Mouse (Mus musculus) mesoderm, embryonic 11.5 days (tissue): ENCODE results near the gene Dyx1c1.

ENCODE experiments used
- DNase-seq: peaks from one replicate; pipeline ENCODE4 v3.0.0-alpha.2; 2012; ENCODE audit warnings: low read depth, low spot score

Dyx1c1 gene

DNA sequence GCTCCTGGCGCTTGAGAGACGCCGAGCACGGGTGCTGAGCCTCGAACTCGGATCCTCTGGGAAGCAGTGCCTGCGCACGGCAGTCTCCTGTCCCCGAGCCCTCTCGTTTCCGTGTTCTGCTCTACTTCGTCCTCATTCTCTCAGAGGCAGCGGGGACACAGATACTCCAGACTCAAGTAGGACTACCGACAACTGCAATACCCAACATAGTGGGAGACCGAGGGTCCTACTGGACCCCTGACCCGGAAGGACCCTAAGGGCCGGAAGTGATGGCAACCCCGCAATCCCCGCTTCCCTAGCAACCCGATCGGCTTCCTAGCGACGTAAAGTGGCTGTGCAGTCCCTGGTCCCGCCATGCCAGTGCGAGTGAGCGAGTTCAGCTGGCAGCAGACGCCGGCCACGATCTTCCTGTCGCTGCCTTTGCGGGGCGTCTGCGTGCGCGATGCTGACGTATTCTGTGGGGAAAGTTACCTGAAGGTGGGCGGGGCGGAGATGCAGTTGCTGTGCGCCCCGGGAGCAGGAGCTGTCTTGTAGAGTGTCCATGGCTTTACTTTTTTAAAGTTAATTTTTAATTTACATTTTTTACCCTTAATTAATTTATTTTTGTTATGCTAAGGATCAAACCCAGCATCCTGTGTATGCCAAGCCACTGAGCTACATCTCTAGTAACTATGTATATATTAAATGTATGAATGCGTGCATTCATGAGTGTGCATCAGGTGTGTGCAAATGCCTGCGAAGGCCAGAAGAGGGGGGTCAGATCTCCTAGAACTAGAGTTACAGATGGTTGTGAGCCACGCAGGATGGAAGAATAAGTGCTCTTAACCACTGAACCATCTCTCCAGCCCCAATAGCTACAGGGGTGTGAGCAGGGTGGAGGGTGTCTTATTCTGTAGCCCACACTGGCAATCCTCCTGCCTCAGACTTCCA, at the start of gene Dyx1c1, which contains the start of gene Gm44503:
TSS of gene Dyx1c1 (plus strand) at position 265 of the 930 bp plus-strand sequence.
TSS of gene Gm44503 (plus strand) at position 332 of the 930 bp plus-strand sequence.
- DNase-seq = peak; percentile 90

DNA sequence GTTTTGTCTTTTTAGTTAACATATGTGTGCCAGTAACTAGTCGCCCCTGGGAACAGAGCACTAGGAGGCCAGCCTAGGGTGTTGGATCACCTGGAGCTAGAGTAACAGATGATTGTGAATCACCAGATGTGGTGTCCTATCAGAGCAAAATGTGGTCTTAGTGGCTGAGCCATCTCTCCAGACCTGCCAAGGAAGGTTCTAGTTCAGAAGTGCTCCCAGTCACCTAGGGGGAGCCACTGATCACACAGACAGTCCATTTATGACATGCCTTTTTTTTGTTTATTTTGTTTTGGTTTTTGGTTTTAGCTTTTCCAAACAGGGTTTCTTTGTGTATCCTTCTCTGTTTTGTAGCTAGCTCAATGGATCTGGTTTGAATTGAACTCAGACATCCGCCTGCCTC, 47.2 kb upstream of the Dyx1c1 start:
- no peak for DNase-seq

DNA sequence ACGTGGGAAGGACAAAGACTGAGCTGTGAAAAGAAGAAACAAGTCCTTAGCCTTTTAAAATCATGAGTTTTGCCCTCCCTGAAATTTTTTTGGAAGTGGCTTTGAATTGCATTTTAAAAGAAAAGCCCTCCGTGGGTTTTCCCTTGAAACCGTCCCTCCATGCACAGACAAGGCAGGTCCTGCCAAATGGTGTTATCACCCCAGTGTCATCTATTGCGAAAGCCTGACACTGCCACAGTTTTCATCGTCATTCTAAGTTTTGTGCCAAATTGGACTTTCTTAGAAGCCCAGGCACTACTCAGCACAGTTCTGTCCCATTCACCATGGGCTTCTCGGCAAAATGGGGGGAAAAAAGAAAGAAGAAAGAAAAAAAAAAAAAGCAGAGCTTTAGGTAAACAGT, 45.0 kb upstream of the Dyx1c1 start:
- no peak for DNase-seq

DNA sequence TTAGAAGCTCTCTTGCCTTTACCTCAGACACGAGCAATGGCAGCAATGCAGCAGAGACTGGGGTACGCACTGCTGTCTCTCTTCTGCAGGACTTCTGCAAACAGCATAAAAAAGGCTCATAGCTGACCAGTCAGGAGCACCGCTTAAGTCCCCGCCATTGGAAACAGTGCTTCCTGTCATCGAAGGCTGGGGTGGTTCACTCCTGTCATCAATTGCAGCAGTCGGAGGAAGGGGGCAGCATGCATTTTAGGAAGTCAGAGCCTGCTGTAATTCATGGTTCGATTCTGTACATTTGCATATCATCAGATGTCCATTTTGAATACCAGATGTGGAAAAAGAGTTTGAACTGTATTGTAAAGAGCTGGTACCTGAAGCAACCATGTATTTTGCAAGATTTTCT, 42.9 kb upstream of the Dyx1c1 start:
- no peak for DNase-seq

DNA sequence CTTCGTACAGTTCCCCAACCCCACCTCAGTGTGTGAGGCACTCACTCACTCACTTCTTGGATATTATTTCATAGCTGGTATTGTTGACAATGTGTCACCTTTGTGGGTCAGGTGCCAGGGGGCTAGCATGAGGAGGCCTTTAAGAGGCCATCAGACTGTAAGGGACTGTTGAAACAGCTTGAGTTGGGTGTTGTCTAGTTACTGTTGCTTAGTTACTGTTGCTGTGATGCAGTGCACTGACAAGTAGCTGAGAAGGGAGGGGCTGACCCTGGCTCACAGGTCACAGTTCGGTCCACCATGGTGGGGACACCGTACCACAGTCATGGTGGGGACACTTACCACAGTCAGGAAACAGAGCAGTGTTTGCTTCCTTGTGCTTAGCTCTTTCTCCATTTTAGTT, 35.5 kb upstream of the Dyx1c1 start:
- DNase-seq = no peak

DNA sequence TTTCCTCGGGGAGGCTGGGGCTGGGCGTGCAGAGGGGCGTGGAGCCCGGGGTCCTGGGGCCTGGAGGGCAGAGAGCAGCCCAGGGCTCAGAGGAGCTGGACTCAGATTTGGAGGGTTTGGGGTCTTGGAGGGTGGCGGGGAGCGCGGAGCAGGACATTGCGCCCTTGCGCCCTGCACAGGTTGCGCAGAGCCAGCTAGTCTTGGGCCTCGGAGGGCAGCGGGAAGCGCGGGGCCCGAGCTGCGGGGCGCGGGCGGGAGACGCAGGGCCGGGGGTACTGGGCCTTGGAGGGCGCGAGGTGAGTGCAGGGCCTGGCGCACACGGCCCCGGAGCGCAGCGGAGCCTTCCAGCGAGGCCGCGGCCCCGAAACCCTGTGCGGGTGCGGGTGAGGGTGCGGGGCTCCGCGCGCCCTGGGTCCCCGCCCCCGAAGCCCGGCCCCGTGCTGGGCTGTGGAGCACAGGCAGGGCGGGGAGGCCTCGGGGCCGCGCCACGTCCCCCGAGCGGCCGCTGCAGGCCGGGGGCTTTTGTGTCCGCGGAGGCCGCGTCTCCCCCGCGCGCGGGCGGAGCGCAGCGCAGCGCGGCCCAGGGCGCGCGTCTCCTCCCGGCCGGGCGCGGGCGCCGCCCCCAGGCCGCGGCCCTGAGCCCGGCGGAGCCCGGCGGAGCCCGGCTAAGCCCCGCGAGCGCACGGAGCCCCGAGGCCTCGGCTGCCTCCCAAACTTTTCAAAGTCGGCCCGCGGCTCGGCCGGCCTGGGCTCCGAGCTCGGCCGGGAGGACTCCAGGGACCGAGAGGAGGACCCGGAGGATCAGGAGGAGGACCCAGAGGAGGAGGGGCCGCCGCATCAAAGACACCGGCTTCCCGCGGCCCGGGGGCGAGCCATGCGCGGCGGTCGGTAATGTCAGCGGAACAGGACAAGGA, 33.3 kb upstream of the Dyx1c1 start, which contains the start of gene Pygo1:
TSS of gene Pygo1 (plus strand) at position 625 of the 914 bp plus-strand sequence.
- DNase-seq = peak; percentile 68

DNA sequence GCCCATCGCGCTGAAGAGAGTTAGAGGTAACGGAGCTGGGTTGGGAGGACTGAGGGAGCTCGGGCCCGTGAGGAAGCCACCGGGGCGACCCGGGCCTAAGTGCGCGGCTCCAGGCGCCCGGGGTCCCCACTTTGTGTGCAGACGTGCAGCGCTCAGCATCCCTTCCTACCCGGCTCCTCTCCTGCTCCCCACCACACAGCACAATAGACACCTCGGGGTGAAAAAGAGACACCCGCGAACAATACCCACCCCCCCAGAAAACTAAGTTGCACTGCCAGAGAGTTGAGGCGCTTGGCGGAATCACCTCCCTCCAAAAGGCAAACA, 32.7 kb upstream of the Dyx1c1 start:
- DNase-seq = no peak

DNA sequence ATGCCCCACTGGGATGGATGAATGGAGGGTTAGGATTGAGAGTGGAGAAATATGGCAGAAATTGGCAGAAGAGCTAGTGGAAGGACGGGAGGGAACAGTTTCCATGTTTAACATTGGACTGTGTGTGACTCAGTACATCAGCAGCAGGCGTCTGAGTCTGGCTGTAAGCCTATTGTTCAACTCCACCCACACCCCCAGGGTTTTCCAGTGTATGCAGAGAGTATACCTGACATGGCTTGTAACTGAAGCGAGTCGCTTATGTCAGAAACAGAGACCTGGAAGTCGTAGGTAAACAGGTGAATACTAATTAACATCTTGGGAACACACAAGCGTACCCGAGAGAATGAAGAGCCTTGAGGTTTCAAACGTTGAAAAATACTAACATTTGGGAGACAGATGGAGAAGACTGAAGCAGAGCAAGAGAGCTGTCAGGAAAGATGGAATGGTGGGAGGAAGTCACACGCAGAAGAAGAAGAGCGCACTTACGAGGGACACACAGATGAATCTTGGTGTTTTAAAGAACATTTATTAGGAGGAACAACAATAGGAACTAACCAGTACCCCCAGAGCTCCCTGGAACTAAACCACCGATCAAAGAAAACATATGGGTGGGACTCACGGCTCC, 27.3 kb upstream of the Dyx1c1 start:
- DNase-seq = no peak

DNA sequence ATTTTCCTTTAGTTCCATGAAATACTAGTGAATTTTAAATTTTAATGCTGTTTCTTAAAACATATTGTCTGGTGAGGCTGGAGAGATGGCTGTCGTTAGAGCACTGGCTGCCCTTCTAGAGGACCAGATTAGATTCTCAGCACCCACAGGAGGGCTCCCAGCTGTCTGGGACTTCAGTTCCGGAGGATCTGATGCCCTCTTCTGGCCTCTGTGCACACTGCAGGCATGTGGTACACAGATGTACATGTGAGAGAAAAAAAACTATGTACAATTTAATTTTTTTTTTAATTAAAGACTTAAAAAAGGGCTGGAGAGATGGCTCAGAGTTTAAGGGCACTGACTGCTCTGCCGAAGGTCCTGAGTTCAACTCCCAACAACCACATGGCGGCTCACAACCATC, 23.3 kb upstream of the Dyx1c1 start:
- no peak for DNase-seq

DNA sequence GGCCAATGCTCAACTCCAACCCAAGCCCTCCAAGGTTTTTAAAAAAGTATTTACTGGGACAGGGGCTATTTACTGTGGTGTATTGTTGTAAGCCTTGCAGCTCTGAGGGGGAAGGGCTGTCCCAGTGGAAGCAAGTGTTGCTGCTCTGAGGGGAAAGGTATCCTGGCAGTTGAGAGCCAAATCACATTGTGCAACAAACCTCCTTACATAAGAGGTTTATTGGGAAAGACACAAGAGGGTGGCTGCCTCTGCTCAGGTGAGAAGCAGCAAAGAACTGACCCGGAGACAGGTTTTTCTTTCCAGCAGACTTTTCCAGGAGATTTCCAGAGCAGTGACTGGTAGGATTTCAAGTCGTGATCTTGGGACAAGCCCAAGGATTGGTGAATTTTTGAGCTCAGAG, 22.3 kb upstream of the Dyx1c1 start:
- no peak for DNase-seq

DNA sequence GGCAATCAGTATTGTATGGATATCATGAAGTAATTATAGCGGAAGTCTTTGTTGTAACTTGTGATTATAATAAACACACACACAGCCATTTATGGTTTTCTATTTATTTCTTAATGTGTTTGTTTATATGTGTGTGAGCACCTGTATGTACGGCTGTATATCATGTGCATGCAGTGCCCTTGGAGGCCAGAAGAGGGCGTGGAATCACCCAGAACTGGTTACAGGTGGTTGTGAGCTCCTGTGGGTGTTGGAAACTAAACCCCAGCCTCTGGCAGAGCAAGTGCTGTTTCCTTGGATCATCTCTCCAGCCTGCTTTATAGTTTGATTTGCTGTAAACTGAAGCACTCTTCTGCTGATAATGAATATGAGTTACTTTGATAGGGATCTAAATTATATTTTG, 15.2 kb upstream of the Dyx1c1 start:
- no peak for DNase-seq

DNA sequence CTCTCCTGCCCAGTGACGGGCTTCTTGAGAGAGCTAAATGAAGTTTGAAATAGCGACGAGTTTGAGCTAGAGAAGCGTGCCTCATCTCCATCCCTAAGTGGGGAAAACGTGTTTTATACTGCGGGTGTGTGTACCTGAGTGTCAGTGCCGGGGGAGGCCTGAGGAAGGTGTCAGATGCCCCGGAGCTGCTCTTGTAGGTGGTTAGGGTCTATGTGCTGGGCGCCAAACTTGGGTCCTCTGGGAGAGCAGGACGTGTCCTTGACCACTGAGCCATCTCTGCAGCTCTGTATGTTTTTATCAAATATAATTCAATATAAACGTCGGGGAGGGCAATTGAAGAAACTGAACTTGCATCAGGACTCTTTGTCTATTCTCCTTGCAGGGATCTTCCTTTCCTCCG, 14.3 kb upstream of the Dyx1c1 start:
- no peak for DNase-seq

DNA sequence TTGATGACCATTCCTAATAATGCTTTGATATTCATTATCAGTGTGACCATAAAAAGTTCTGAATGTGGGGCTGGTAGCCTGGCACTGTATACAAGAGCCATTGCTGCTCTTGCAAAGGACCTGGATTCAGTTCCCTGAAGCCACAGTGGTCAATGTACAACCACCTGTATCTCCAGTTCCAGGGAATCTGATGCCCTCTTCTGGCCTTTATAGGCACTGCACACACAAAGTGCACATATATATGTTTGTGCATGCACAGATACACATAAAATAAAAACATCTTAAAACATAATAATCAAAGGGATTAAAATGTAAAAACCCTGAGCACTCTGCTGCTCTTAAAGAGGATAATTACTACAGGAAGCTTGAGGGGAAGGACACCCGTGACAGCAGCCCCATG, 11.6 kb upstream of the Dyx1c1 start:
- DNase-seq = no peak

DNA sequence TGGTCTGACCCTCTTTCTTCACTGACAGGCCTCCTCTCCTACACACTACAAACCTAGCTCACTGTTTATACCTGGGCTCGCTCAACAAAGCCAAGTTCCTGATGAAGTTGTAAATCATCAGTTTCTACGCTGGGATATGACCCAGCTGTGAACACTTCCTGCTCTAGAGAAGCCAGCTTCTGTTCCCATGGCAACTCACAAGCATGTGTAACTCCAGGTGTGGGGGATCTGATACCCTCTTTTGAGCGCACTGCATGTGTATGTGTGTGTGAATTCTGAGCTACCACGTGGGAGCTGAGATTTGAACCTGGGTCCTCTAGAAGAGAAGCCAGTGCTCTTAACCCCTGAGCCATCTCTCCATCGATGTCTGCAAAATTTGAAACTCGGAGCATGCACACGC, 9.0 kb upstream of the Dyx1c1 start:
- DNase-seq = peak; percentile 60

DNA sequence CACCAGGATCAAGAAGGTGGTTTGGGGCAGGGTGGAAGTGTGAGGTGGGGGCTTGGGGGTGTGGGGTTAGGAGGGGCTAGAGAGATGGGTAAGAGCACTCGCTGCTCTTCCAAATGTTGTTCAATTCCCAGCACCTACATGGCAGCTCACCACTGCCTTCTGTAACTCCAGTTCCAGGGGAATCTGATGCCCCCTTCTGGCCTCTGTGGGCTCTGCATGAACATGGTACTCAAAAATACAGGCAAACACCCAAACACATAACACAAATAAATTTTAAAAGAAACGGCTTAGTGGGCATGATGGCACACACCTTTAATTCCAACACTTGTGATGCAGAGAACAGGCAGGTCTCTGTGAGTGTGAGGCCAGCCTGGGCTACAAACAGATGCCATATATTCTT, 3.8 kb upstream of the Dyx1c1 start:
- peak; percentile 41 for DNase-seq

DNA sequence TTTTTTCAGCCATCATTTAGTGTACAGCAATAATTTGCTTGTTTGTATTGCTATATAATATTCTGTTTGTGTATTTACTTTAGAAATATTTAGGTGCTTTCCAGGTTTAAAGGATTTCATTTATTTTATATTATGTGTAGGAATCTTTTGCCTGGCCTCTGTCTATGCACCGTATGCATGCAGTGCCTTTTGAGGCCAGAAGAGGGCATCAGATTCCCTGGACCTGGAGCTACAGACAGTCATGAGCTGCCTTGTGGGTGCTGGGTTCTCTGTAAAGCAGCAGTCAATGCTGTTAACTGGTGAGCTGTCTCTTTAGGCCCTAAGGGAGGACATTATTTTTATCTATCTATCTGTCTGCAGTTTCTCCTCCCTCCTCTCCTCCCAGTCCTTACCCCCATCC, 3.0 kb upstream of the Dyx1c1 start:
- peak; percentile 68 for DNase-seq

DNA sequence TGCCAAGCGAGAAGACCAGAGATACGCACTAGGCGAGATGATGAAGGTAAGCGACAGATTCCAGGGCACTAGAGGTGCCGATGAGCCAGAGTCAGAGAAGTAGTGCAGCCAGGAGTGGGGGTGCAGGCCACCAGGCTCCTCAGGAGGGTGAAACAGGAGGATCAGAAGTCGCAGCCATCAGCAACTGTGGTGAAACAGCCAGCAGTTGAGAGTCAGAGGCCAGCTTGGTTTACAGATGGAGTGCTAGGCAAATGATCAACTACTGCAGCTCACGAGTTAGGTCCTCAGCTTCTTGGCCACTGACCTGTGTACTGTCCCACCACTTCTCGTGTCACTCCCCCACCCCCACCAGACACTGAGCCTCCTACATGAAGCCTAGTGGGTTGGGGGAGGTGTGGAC, 2.8 kb downstream of the Dyx1c1 start:
- no peak for DNase-seq

DNA sequence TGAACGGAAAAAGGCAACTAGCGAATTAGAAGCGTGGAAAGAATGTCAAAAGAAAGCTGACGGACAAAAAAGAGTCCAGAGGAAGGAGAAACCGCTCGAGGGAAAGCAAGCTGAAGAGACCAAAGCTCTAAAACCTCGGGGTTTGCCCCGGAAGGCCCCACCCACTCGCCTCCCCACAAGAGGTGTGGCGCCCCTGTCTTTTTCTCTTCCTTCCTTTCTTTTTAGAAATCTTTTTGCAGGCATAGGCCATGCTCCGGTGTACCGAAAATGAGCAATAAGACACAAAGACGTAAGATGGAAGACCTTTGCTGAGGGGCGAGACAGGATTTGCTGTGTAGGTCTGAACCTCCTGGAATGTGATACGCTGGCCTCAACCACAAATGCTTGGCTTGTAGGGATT, 3.4 kb downstream of the Dyx1c1 start:
- no peak for DNase-seq

DNA sequence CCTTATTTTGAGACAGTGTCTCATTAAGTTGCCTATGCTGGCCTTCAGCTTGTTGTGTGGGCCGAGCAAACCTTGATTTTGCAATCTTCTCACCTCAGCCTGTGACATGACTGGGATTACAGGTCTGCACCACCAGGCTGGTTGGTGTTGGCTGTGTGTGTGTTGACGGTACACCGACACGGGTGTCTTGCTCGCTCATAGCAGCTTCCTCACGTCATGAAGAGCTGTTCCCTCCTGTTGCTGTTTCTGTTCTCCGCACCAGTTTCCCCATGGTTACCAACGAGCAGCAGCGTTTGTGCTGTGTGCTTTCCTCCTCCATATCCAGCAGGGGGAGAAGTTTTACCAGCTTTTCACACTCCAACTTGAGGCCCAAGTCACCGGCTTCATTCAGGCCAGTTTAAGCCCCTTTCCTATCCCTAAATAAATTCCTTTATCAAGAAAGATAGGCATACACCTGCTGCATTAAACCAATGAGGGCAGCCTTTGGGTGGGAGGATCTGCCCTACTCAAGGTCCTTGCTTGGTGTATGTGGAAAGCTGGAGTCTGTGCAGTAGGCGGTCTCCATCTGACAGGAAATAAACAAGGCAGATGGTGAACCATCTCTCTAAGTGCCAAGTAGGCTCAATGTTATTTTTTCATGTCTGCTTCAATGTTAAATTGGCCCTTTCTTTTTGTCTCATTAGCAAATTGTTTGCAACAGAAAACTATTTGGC, 9.9 kb downstream of the Dyx1c1 start:
- peak; percentile 60 for DNase-seq

DNA sequence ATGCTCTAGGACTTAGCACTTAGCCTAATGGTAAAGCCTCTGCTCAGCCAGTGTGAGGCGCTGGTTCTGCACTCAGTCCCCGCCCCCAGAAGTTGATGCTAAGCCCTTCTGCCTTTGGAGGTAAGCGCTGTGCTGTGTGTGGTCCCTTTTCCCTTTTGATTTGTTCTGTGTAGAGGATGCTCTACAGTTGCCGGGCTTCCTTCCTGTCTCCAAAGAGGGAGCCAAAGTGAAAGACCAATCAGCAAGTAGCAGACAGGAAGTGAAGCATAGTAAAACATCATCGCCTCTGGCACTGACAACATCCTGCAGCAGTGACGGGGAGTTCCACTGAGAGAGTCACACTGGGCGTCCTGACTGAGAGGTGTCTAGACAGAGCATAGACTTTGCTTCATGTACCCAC, 11.3 kb downstream of the Dyx1c1 start:
- DNase-seq = no peak

DNA sequence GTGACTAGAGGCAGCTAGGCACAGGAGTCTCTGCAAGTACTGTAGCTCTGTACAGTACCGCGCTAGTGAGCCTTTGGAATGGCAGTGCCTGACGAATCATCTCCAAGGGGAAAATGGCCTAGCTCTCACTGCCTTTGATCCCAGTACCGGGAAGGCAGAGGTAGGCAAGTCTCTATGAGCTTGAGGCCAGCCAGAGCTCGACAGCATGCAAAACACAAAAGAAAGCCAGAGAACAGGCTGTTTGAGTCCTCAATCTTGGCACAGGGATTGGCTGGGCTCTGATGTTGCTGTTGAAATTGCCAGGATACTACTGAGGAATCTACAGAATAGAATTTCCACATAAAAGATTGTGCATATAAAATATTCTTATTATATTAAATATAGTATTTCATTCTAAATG, 13.8 kb downstream of the Dyx1c1 start:
- no peak for DNase-seq
